Mouse (Mus musculus): ENCODE data around the gene Depdc5. TPM values are rescaled to one million over a fixed set of nuclear protein-coding genes. Genes with fewer than 3 reads are reported as not detected.
"Not testable (repeated sequence)": the region's sequence is repeated elsewhere in the genome, so short reads cannot be mapped to it uniquely, and the experiment has no call there.

The Depdc5 gene
- total RNA-seq (2021): 10 to 100 TPM; 12.1 to 12.3 TPM
- long read RNA-seq, experiment 1, partial matches to known transcripts: 1 of 3 reads
- long read RNA-seq, experiment 1, other reads (novel, unspliced or antisense): 2 of 3 reads
- long read RNA-seq, experiment 2, partial matches to known transcripts: 1 of 2 reads
- long read RNA-seq, experiment 2, other reads (novel, unspliced or antisense): 1 of 2 reads

DNA sequence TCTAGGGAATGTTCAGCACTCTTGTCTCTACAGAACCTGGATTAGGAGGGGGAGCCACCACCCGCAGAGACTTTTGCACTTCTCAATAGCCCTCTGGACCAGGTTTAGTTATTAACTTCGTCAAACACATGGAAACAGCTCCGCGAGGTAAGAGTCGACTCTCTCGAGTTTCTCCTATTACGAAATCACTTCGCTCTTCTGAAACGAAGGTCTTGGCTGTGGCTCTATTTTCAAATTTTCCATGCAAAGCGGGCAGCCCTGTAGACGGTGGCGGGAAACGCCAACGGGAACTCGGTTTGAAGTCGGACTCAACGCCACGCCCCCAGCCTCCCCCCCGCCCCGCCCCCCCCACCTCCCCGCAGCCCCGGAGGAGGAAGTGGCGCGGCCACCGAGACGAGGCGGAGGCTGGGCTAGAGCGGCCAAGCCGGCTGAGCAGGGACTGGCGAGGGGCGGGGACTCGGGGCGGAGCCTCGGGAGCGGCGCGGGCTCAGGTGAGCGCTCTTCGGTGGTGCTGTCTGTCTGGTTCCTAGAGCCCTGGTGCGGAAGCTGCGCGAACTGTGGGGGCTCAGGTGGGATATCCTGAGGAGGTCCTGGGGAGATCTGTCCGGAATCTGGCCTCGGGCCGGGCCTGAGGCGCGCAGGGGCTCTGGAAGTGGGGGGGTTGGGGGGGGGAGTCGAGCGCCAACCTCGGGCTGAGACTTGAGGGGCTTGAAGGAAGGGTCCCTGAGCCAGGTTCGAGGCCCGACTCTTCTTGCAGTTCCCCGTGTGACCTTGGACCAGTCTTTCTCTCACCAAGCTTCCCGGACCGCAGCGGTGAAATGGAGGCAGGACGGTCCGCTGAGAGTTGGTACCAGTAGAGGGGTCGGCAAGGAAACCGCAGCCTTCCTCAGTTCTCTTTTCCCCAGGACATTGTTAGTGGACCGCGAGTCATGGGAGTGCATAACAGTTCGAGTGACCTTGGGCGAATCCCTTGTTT is at the start of gene Depdc5:
TSS of gene Depdc5 (plus strand) at position 449 of the 976 bp plus-strand sequence.
- intact Hi-C loops (cut with DNase I): no loop called here
- peak; percentile 83 to 93 for DNase-seq

GRCm38 (mm10) chr5:32815396-32815795 is 48.1 kb upstream of the Depdc5 start:
- intact Hi-C loops (cut with DNase I): no loop called here
- no peak for DNase-seq

DNA sequence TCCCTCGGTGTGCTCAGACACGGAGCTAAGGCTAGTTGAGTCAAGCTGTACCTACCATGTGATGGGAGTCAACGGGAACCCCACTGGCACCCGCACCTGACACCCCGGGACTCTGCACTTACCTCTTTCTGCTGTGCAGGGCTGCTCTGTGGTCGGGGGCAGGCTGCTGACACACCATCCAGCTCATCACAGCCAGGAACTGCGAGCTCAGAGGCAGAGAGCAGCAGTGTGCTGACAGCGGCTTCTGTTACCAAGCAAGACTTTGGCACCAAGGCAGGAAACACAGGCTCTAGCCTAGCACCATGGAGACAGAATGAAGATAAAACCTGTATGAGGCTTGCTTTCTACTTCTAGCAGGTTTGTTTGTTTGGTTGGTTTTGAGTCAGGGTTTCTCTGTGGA is 43.0 kb upstream of the Depdc5 start:
- no peak for DNase-seq
- intact Hi-C loops (cut with DNase I): no loop called here

GRCm38 (mm10) chr5:32827009-32827408 is 36.5 kb upstream of the Depdc5 start, which contains the start of gene Gm20671:
Gene Gm20671 (minus strand): TSS chr5:32827109.
- intact Hi-C loops (cut with DNase I): no loop called here
- DNase-seq: no peak

GRCm38 (mm10) chr5:32828766-32829165 is 34.7 kb upstream of the Depdc5 start:
- intact Hi-C loops (cut with DNase I); DNase-seq: not testable (repeated sequence)

DNA sequence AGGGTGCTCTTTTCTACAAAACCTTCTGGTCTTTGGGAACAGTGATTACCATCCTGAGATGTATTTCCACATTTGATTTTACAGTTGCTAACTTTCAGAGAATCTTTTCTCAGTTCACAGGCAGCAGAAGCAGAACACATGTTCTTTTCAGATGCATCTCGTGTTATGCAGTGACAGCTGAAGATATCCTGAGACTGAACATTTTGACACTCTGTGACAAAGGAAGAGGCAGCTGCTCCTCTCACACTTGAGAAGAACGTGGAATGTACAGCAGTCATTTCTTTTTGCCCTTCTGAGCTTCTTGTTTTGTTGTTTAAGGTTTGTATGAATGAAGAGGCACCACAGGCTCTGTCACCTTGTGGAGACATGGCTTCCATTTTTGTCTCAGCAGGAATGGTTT is 33.4 kb upstream of the Depdc5 start:
- no peak for DNase-seq
- intact Hi-C loops (cut with DNase I): no loop called here

DNA sequence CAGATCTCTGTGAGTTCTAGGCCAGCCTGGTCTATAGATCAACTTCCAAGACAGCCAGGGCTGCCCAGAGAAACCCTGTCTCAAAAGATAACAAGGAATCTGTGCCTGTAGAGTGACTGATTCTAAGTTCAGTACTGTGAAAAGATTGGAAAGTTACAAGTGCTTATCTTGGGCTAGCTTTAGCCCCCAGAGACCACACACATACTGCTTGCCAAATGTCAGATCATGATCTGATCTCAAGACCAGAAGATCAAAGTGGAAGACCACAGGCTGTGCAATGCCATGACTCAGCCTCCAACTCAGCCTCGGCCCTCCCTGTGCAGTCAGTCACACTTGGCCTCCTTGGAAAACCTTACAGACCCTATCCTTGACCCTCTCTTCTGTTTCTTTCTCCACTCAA is 29.0 kb upstream of the Depdc5 start:
- intact Hi-C loops (cut with DNase I): no loop called here
- no peak for DNase-seq

- intact Hi-C loops (cut with DNase I): no loop called here
Measured at GRCm38 (mm10) chr5:32836976-32837375, 26.5 kb upstream of the Depdc5 start.

GRCm38 (mm10) chr5:32840029-32840428 is 23.5 kb upstream of the Depdc5 start:
- intact Hi-C loops (cut with DNase I): no loop called here

More at GRCm38 (mm10) chr5:32836976-32837375, 26.5 kb upstream of the Depdc5 start:
- DNase-seq: no peak

DNA sequence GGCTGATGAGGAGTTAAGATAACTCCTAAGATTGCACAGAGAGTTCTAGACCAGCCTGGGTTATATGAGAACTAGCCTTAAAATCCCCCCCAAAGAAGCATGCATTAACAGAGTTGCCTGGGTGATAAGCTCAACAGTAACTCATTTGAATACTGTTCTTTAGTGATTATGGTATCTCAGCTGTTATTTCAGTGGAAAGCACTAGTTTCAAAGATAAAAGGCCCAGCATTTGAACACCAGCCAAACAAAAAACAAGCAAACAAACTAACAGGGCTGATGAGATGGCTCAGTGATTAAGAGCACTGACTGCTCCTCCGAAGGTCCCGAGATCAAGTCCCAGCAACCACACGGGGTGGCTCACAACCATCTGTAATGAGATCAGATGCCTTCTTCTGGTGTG is 14.3 kb upstream of the Depdc5 start:
- no peak for DNase-seq
- intact Hi-C loops (cut with DNase I): no loop called here

More at GRCm38 (mm10) chr5:32840029-32840428, 23.5 kb upstream of the Depdc5 start:
- no peak for DNase-seq

DNA sequence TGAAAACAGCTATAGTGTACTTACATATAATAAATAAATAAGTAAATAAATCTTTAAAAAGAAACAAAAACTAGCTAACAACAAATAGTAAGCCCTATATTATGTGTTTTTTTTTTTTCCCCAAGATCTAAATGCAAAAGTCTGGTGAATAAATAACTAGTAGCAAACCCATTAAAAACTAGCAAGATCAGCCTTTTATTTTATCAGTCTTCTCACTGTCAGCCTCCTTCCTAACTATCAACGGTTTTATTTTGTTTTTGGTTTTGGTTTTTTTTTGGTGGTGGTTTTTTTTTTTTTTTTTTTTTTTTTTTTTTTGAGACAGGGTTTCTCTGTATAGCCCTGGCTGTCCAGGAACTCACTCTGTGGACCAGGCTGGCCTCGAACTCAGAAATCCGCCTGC is 13.9 kb upstream of the Depdc5 start:
- intact Hi-C loops (cut with DNase I); DNase-seq: not testable (repeated sequence)

- intact Hi-C loops (cut with DNase I): no loop called here
- no peak for DNase-seq
Measured at GRCm38 (mm10) chr5:32852026-32852425, 11.5 kb upstream of the Depdc5 start.

GRCm38 (mm10) chr5:32853731-32854507 is 9.6 kb upstream of the Depdc5 start, which contains the start of gene Prr14l:
Gene Prr14l (minus strand): TSS chr5:32854256.
- intact Hi-C loops (cut with DNase I): no loop called here
- DNase-seq: peak; percentile 97 to 100

DNA sequence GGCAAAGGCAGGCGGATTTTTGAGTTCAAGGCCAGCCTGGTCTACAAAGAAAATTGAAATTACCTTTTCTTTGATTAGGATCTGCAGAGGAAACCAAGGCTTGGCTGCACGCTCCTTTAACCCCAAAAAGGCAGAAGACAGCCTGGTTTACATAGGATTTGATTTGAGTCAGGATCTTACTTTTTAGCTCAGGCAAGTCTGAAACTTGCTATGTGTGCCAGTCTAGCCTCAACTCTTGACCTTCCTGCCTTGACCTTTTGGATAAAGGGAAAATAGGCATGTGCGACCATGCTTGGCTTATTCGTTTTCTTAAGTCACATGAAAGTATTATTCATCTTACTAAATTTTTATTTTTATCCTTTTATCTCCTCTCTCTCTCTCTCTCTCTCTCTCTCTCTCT is 8.7 kb upstream of the Depdc5 start:
- DNase-seq: no peak
- intact Hi-C loops (cut with DNase I): no loop called here

DNA sequence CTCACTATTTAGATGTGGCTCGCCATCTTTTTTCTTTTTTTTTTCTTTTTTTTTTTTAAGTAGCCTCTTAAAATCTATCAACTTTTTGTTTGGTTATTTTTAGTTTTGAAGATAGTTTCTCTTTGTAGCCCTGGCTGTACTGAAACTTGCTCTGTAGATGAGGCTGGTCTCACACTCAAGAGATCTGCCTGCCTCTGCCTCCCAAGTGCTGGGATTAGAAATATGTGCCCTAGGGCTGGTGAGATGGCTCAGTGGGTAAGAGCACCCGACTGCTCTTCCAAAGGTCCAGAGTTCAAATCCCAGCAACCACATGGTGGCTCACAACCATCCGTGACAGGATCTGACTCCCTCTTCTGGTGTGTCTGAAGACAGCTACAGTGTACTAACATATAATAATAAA is 8.2 kb upstream of the Depdc5 start:
- DNase-seq; intact Hi-C loops (cut with DNase I): not testable (repeated sequence)

GRCm38 (mm10) chr5:32857781-32858220 is 5.7 kb upstream of the Depdc5 start:
- intact Hi-C loops (cut with DNase I): no loop called here
- DNase-seq: peak in 1 of 2 experiments; percentile 6

GRCm38 (mm10) chr5:32861082-32861481 is 2.4 kb upstream of the Depdc5 start:
- intact Hi-C loops (cut with DNase I): no loop called here

GRCm38 (mm10) chr5:32862469-32863132 is 900 bp upstream of the Depdc5 start:
- intact Hi-C loops (cut with DNase I): no loop called here
- no peak for DNase-seq

More at GRCm38 (mm10) chr5:32861082-32861481, 2.4 kb upstream of the Depdc5 start:
- DNase-seq: no peak

GRCm38 (mm10) chr5:32869389-32870024 is 6.0 kb downstream of the Depdc5 start:
- intact Hi-C loops (cut with DNase I): no loop called here

More at GRCm38 (mm10) chr5:32869389-32870024, 6.0 kb downstream of the Depdc5 start:
- no peak for DNase-seq

Data from gastrocnemius, postnatal 36 days (tissue).